In genomic region chr6:82806503-82806902, GRCm38 (mm10) we compare ENCODE assay signal across 16 mouse cellular contexts. TPM values are rescaled to one million over a fixed set of nuclear protein-coding genes. Genes with fewer than 3 reads are reported as not detected.
DNase-seq lines count a peak whose midpoint lies in the region; ATAC-seq lines count a peak whose summit lies in the region.
"Had no signal": no experiment of that assay in that cellular context is flagged by ENCODE, and none has a peak within 500 bp of the region (broad histone marks: within the 10 kb centered on the region; RNA-seq: fewer than 3 reads in every experiment).

No protein-coding gene starts in this region.

- H3K9ac ChIP-seq in heart, embryonic 12.5 days, result no peak overlapping the region
- no peak overlapping the region for H3K9ac ChIP-seq in lung, embryonic 16.5 days (ENCODE audit: low read length)
- H3K9ac ChIP-seq: heart, embryonic 13.5 days; hindbrain, embryonic 14.5 days; neural tube, embryonic 13.5 days had no signal

- H3K4me3 ChIP-seq in heart, embryonic 12.5 days, result no peak overlapping the region
- no peak overlapping the region for H3K4me3 ChIP-seq in lung, embryonic 16.5 days (ENCODE audit: low read length)
- H3K4me3 ChIP-seq: heart, embryonic 13.5 days; neural tube, embryonic 13.5 days had no signal

- H3K4me1 ChIP-seq in heart, embryonic 12.5 days (replicated peaks), result peaks cover 11% of the 10 kb centered on the region
- no peaks in the 10 kb centered on the region for H3K4me1 ChIP-seq in lung, embryonic 16.5 days (replicated peaks; ENCODE audit: control insufficient read depth, insufficient read depth, low read length)
- H3K4me1 ChIP-seq: neural tube, embryonic 13.5 days had no signal

- no peak overlapping the region for H3K4me2 ChIP-seq in heart, embryonic 12.5 days
- no peak overlapping the region for H3K4me2 ChIP-seq in lung, embryonic 16.5 days (ENCODE audit: low read depth, low read length)
- H3K4me2 ChIP-seq: heart, embryonic 13.5 days; hindbrain, embryonic 14.5 days; neural tube, embryonic 13.5 days had no signal

- ATAC-seq in heart, embryonic 12.5 days (ENCODE audit: insufficient number of reproducible peaks, low FRiP score), result peak; percentile 18; the same call in 1 of the 2 replicates
- ATAC-seq in lung, embryonic 16.5 days (ENCODE audit: low read depth), result peak; percentile 46; the same call in 1 of the 2 replicates

- H3K27ac ChIP-seq in heart, embryonic 12.5 days (ENCODE audit: poor library complexity, severe bottlenecking), result no peak overlapping the region
- no peak overlapping the region for H3K27ac ChIP-seq in lung, embryonic 16.5 days (ENCODE audit: low read length)
- H3K27ac ChIP-seq: heart, embryonic 13.5 days; hindbrain, embryonic 14.5 days; neural tube, embryonic 13.5 days had no signal

- peak; percentile 42 for DNase-seq in adrenal gland, postnatal 14 days
- DNase-seq in adrenal gland, postnatal 4 days (ENCODE audit: low spot score in 2 of 2), result no peak
- no peak for DNase-seq in heart, postnatal 36 days
- DNase-seq in lung, postnatal 10 days, result no peak
- peak; percentile 10 for DNase-seq in lung, postnatal 36 days
- no peak for DNase-seq in layer of hippocampus, adult 11-12 months (ENCODE audit: low spot score)
- DNase-seq: cerebellum, adult 11-12 months; embryo, embryonic 11 days; kidney, adult 2 months; spleen, adult 18-20 months; thymus, adult 18-20 months had no signal

- no peaks in the 10 kb centered on the region for H3K9me3 ChIP-seq in heart, embryonic 12.5 days (replicated peaks)
- H3K9me3 ChIP-seq in lung, embryonic 16.5 days (ENCODE audit: control insufficient read depth, low read length), result no peaks in the 10 kb centered on the region
- H3K9me3 ChIP-seq: neural tube, embryonic 13.5 days had no signal

- no peaks in the 10 kb centered on the region for H3K36me3 ChIP-seq in heart, embryonic 12.5 days
- H3K36me3 ChIP-seq in lung, embryonic 16.5 days (ENCODE audit: control insufficient read depth, insufficient read depth, low read length), result no peaks in the 10 kb centered on the region
- H3K36me3 ChIP-seq: heart, embryonic 13.5 days; neural tube, embryonic 13.5 days had no signal

- intact Hi-C loops in heart, postnatal 36 days (cut with DNase I), result no loop called here

- no peaks in the 10 kb centered on the region for H3K27me3 ChIP-seq in heart, embryonic 12.5 days (replicated peaks)
- H3K27me3 ChIP-seq in lung, embryonic 16.5 days (ENCODE audit: control insufficient read depth, insufficient read depth, low read depth, low read length), result no peaks in the 10 kb centered on the region
- H3K27me3 ChIP-seq: heart, embryonic 13.5 days; neural tube, embryonic 13.5 days had no signal

- WGBS in heart, embryonic 12.5 days, result 61% methylated on average over 6 of the region's 6 CpGs
- WGBS in lung, embryonic 16.5 days, result 52% methylated on average over 6 of the region's 6 CpGs

RNA-seq across cellular contexts. Expression of gene Hk2, which starts 32.2 kb away (rescaled TPM):
- total RNA-seq in adrenal gland, postnatal 14 days (2021), result 123 and 126 TPM in 2 replicates
- 10 to 100 TPM; 16.3 to 19.8 TPM for total RNA-seq in adrenal gland, postnatal 4 days (2021)
- polyA plus RNA-seq in heart, embryonic 12.5 days (2016; fragmentation: Nextera tagmentation; extraction: Ambion mirVana), result 35.0 and 35.2 TPM in 2 replicates
- 100 to 1,000 TPM; 271 to 285 TPM for total RNA-seq in heart, postnatal 36 days (2021)
- 12.7 and 16.7 TPM in 2 replicates for polyA plus RNA-seq in lung, embryonic 16.5 days (2015; fragmentation: Nextera tagmentation; extraction: Ambion mirVana)

Comparison
In these comparisons a context has a peak if more than half of its experiments do, and no peak if none do; other contexts are left out.
1. DNase-seq: peak in adrenal gland, postnatal 14 days (single experiment) and lung, postnatal 36 days (single experiment); none in adrenal gland, postnatal 4 days (0 of 2), heart, postnatal 36 days (0 of 2), lung, postnatal 10 days (single experiment) and layer of hippocampus, adult 11-12 months (single experiment).